Mouse (Mus musculus) activated CD4-positive, CD25-positive, alpha-beta regulatory T cell, adult 4 months (primary cell): ENCODE data around the gene Nos1. TPM values are rescaled to one million over a fixed set of nuclear protein-coding genes. Genes with fewer than 3 reads are reported as not detected.
A peak's percentile ranks its signal among the peaks of the same experiment; 100 is the strongest.

Experiments used
- ATAC-seq: one replicate; pipeline ENCODE4 v1.8.0; 2017
- polyA plus RNA-seq, 2 experiments: library from polyadenylated mRNA; unstranded; fragments of 100-300 nt; shearing (Covaris generic); gene quantifications; one replicate each; pipeline ENCODE4 v1.2.1; 2017

The Nos1 gene
- polyA plus RNA-seq, 2 experiments from 2014 or later, result 0.09 TPM; not detected in 1

DNA sequence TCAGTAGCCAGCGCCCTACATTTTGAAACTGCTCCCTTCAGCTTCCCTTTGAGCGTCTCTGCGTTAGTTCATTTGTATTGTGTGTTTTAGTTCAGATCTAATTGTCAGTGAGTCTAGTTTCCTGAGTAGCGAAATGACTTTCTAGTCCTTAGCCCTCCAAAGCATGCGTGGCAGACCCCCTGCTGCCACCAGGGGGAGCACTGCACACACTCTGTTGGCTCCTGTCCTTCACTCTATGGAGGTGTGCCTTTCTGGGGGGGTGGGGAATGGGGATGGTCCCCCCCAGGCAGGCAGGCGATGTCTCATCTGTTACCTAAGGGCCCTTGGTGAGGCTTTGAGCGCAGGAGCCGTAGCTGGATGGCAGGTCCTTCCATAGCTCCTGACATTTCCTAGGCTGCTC is 223.8 kb downstream of the Nos1 start:
- ATAC-seq, result peak; percentile 55

DNA sequence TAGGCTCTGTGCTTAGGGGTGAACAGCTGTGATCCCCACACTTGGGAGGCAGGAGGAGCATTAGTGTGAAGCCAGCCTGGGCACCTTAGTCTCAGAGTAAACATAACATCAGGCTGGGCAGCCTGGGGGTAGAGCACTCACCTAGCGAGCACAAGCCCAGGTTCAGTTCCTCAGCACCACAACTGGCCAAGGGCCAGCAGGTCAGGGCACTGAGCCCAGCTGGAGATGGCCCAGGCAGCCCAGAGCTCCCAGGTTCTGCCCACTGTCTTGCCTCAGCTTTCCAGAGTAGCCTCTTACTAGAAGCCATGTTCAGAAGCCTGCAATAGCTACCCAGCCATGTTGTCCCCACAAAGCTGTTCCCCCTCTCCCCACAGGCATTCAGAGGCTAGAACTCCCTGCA is 224.9 kb downstream of the Nos1 start:
- ATAC-seq, result no peak

DNA sequence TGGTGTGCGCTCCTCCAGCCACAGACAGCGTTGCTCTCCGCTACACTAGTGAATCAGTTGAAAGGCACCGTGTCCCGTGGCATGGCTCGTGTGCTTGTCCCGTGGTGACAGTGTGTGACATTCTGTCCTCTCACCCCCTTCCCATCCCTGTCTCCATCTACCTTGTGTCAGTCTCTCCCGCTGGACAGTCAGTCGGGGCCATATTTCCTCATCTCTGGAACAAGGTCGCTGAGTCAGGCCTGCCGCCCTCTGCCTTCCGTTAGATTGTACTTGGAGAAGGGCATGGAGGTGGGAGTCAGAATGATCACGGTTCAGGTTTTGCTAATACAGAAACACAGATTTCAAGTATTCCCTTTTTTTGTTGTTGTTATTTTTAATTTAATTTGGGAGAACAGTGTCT is 227.5 kb downstream of the Nos1 start:
- ATAC-seq, result no peak

Other genes with a start within 250 kb of the Nos1 start
- gene Fbxo21, start 195.7 kb downstream of the Nos1 start, polyA plus RNA-seq, result 10 to 100 TPM in 1 of 2 experiments, 1 to 10 TPM in 1; 9.8 to 12.0 TPM
- 1 to 10 TPM; 6.5 to 7.7 TPM for gene Tesc, start 246.7 kb downstream of the Nos1 start, polyA plus RNA-seq